Mouse (Mus musculus) ES-Bruce4 (cell line): Measurements from ENCODE around the gene Svs4.
"Not testable (repeated sequence)": the region's sequence is repeated elsewhere in the genome, so short reads cannot be mapped to it uniquely, and the experiment has no call there.

Experiments used
- CTCF ChIP-seq: IDR thresholded peaks from one replicate; pipeline ENCODE4 v1.8.1; 2011; ENCODE audit warnings: low read depth, low read length
- POLR2A ChIP-seq: IDR thresholded peaks from one replicate; pipeline ENCODE4 v1.8.1; 2011; ENCODE audit warnings: low read length; ENCODE audit not compliant: insufficient read depth

GRCm38 (mm10) chr2:164315460-164315859, 37.2 kb upstream of the Svs4 start:
- not testable (repeated sequence) for TF ChIP-seq POLR2A, CTCF
